8 mouse cellular contexts compared by ENCODE assay signal in genomic region chr17:30575121-30575904, GRCm38 (mm10). TPM values are rescaled to one million over a fixed set of nuclear protein-coding genes. Genes with fewer than 3 reads are reported as not detected.
DNase-seq lines count a peak whose midpoint lies in the region; ATAC-seq and TF ChIP-seq lines count a peak whose summit lies in the region.

No protein-coding gene starts in this region.

- peak overlapping the region; percentile 71 for H3K4me2 ChIP-seq in hindbrain, embryonic 12.5 days (replicated peaks)
- H3K4me2 ChIP-seq in limb, embryonic 15.5 days = peak overlapping the region; percentile 66

- no peak for TF ChIP-seq CTCF in MEL (IDR thresholded peaks at IDR 0.05 in 2 of 3, conservative IDR thresholded peaks at IDR 0.05 in 1 of 3; ENCODE audit: control insufficient read depth in 1 of 3, insufficient read depth in 1 of 3, low read depth in 2 of 3, low read length in 3 of 3, poor library complexity in 1 of 3, severe bottlenecking in 1 of 3)

- H3K4me1 ChIP-seq in MEL (ENCODE audit: control insufficient read depth in 1 of 2, insufficient read depth in 2 of 2, low read length in 2 of 2) = peaks cover 6 to 15% of the 10 kb centered on the region in 2 experiments
- H3K4me1 ChIP-seq in embryonic facial prominence, embryonic 10.5 days = peaks cover 33% of the 10 kb centered on the region
- H3K4me1 ChIP-seq in hindbrain, embryonic 12.5 days = peaks cover 22% of the 10 kb centered on the region
- H3K4me1 ChIP-seq in limb, embryonic 15.5 days = peaks cover 21% of the 10 kb centered on the region

- TF ChIP-seq EP300 in MEL (IDR thresholded peaks at IDR 0.05; ENCODE audit: low read depth in 1 of 2, low read length in 2 of 2) = no peak; a peak in 1 of 4 replicates

- no peak; the same call in 1 of the 2 replicates for ATAC-seq in hindbrain, embryonic 12.5 days (ENCODE audit: low FRiP score)
- ATAC-seq in limb, embryonic 15.5 days (ENCODE audit: insufficient number of reproducible peaks, low FRiP score, low TSS enrichment, low read depth) = no peak; the same call in 1 of the 2 replicates
- ATAC-seq in neutrophil, adult 5-6 weeks (ENCODE audit: extremely low read depth, insufficient number of reproducible peaks, low FRiP score, poor library complexity, severe bottlenecking) = 0 out of 2 replicates have a peak, but pooled peaks have one; percentile 10

- DNase-seq in layer of hippocampus, adult 11-12 months (ENCODE audit: low spot score) = peak; percentile 59
- no peak for DNase-seq in layer of hippocampus, adult 9-10 months (ENCODE audit: low spot score)
- DNase-seq in MEL (ENCODE audit: low read depth, low spot score) = peak; percentile 83
- no peak for DNase-seq in embryonic facial prominence, embryonic 10.5 days (ENCODE audit: low spot score)
- DNase-seq in adrenal gland, postnatal 10 days = no peak

- H3K27ac ChIP-seq in MEL (ENCODE audit: control insufficient read depth, low read depth, low read length) = peak overlapping the region; percentile 67
- H3K27ac ChIP-seq in embryonic facial prominence, embryonic 10.5 days (replicated peaks) = peak overlapping the region; percentile 92
- H3K27ac ChIP-seq in hindbrain, embryonic 12.5 days = peak overlapping the region; percentile 88
- H3K27ac ChIP-seq in limb, embryonic 15.5 days = peak overlapping the region; percentile 92

- WGBS in embryonic facial prominence, embryonic 10.5 days = 9% methylated on average over 35 of the region's 35 CpGs
- WGBS in hindbrain, embryonic 12.5 days = 8% methylated on average over 35 of the region's 35 CpGs
- WGBS in limb, embryonic 15.5 days = 7% methylated on average over 35 of the region's 35 CpGs

- peaks cover 32% of the 10 kb centered on the region for H3K79me2 ChIP-seq in MEL (ENCODE audit: control insufficient read depth, insufficient read depth, low read length, poor library complexity)

- H3K9me3 ChIP-seq in MEL (replicated peaks; ENCODE audit: insufficient read depth, low read length) = no peaks in the 10 kb centered on the region
- no peaks in the 10 kb centered on the region for H3K9me3 ChIP-seq in embryonic facial prominence, embryonic 10.5 days
- H3K9me3 ChIP-seq in hindbrain, embryonic 12.5 days (replicated peaks) = no peaks in the 10 kb centered on the region
- no peaks in the 10 kb centered on the region for H3K9me3 ChIP-seq in limb, embryonic 15.5 days

- no peak for TF ChIP-seq POLR2A in MEL (IDR thresholded peaks at IDR 0.05; ENCODE audit: control insufficient read depth in 1 of 2, insufficient read depth in 1 of 2, low read depth in 1 of 2, low read length in 2 of 2, poor library complexity in 1 of 2)

- H3K27me3 ChIP-seq in MEL (ENCODE audit: control insufficient read depth in 1 of 2, insufficient read depth in 2 of 2, low read length in 2 of 2) = no peaks in the 10 kb centered on the region
- H3K27me3 ChIP-seq in embryonic facial prominence, embryonic 10.5 days (replicated peaks; ENCODE audit: low read depth, poor library complexity, severe bottlenecking) = no peaks in the 10 kb centered on the region
- H3K27me3 ChIP-seq in hindbrain, embryonic 12.5 days = no peaks in the 10 kb centered on the region
- no peaks in the 10 kb centered on the region for H3K27me3 ChIP-seq in limb, embryonic 15.5 days

- TF ChIP-seq RAD21 in MEL (IDR thresholded peaks at IDR 0.05; ENCODE audit: low read depth, low read length) = no peak

- H3K4me3 ChIP-seq in MEL (ENCODE audit: control insufficient read depth in 1 of 2, insufficient read depth in 1 of 2, low read depth in 2 of 2, low read length in 2 of 2) = peak overlapping the region; percentile 79 to 97
- H3K4me3 ChIP-seq in embryonic facial prominence, embryonic 10.5 days = peak overlapping the region; percentile 79
- peak overlapping the region; percentile 68 for H3K4me3 ChIP-seq in hindbrain, embryonic 12.5 days
- H3K4me3 ChIP-seq in limb, embryonic 15.5 days = peak overlapping the region; percentile 80

- H3K9ac ChIP-seq in MEL (ENCODE audit: control insufficient read depth, low read depth, low read length, poor library complexity, severe bottlenecking) = peak overlapping the region; percentile 80
- peak overlapping the region; percentile 84 for H3K9ac ChIP-seq in hindbrain, embryonic 12.5 days
- peak overlapping the region; percentile 55 for H3K9ac ChIP-seq in limb, embryonic 15.5 days

- peaks cover 0 to 17% of the 10 kb centered on the region in 2 experiments; a peak in 2 of 4 replicates for H3K36me3 ChIP-seq in MEL (ENCODE audit: control insufficient read depth in 1 of 2, insufficient read depth in 2 of 2, low read length in 2 of 2)
- no peaks in the 10 kb centered on the region for H3K36me3 ChIP-seq in embryonic facial prominence, embryonic 10.5 days (replicated peaks)
- H3K36me3 ChIP-seq in hindbrain, embryonic 12.5 days = no peaks in the 10 kb centered on the region
- H3K36me3 ChIP-seq in limb, embryonic 15.5 days = no peaks in the 10 kb centered on the region

TF ChIP-seq in MEL, 35 proteins besides CTCF, POLR2A, EP300 and RAD21 (continues in another document):
- no peak for TF ChIP-seq GABPA (IDR thresholded peaks at IDR 0.05; ENCODE audit: low read depth, low read length)
- TF ChIP-seq MXI1 (IDR thresholded peaks at IDR 0.05; ENCODE audit: low read depth, low read length) = peak; percentile 91
- TF ChIP-seq E2F4 (IDR thresholded peaks at IDR 0.05; ENCODE audit: borderline replicate concordance, low read depth, low read length) = no peak
- TF ChIP-seq TCF12 (IDR thresholded peaks at IDR 0.05; ENCODE audit: low read depth, low read length) = peak; percentile 31; the same call in 1 of the 2 replicates
- no peak; the same call in 1 of the 2 replicates for TF ChIP-seq MAZ (IDR thresholded peaks at IDR 0.05; ENCODE audit: low read depth, low read length)
- TF ChIP-seq MEF2A (IDR thresholded peaks at IDR 0.05; ENCODE audit: extremely low read depth, insufficient replicate concordance, low read depth, low read length, poor library complexity, severe bottlenecking) = no peak
- 0 out of 2 replicates have a peak, but pooled peaks have one; percentile 6 for TF ChIP-seq RCOR1 (IDR thresholded peaks at IDR 0.05; ENCODE audit: low read depth, low read length)
- TF ChIP-seq NRF1 (IDR thresholded peaks at IDR 0.05; ENCODE audit: insufficient read depth, low read depth, low read length, poor library complexity, severe bottlenecking) = 0 out of 2 replicates have a peak, but pooled peaks have one; percentile 5
- no peak for TF ChIP-seq POLR2AphosphoS2 (IDR thresholded peaks at IDR 0.05; ENCODE audit: low read length)
- peak; percentile 95 for TF ChIP-seq MYC (IDR thresholded peaks at IDR 0.05; ENCODE audit: low read depth, low read length)
- no peak for TF ChIP-seq JUND (IDR thresholded peaks at IDR 0.05; ENCODE audit: low read depth, low read length)
- no peak for TF ChIP-seq SMC3 (IDR thresholded peaks at IDR 0.05; ENCODE audit: low read depth, low read length)
- peak in 1 of 2 experiments; percentile 23; a peak in 1 of 4 replicates for TF ChIP-seq USF2 (IDR thresholded peaks at IDR 0.05; ENCODE audit: borderline replicate concordance in 1 of 2, insufficient read depth in 1 of 2, low read depth in 1 of 2, low read length in 2 of 2)
- TF ChIP-seq CHD1 (IDR thresholded peaks at IDR 0.05; ENCODE audit: low read depth, low read length) = peak; percentile 89; the same call in 1 of the 2 replicates
- TF ChIP-seq KAT2A (conservative IDR thresholded peaks at IDR 0.05; ENCODE audit: low read depth, low read length) = no peak
- no peak for TF ChIP-seq ZKSCAN1 (IDR thresholded peaks at IDR 0.05; ENCODE audit: low read depth, low read length)
- TF ChIP-seq HCFC1 (IDR thresholded peaks at IDR 0.05; ENCODE audit: low read depth, low read length) = no peak; the same call in 1 of the 2 replicates
- no peak for TF ChIP-seq ZC3H11A (IDR thresholded peaks at IDR 0.05; ENCODE audit: low read depth, low read length)
- no peak for TF ChIP-seq ZMIZ1 (IDR thresholded peaks at IDR 0.05; ENCODE audit: low read depth, low read length)
- no peak for TF ChIP-seq POLR2AphosphoS5 (IDR thresholded peaks at IDR 0.05; ENCODE audit: borderline replicate concordance, low read depth, low read length)
- TF ChIP-seq MAFK (IDR thresholded peaks at IDR 0.05; ENCODE audit: borderline replicate concordance, low read depth, low read length) = no peak

RNA-seq across cellular contexts. Expression of gene Btbd9, which starts 1.0 kb away (rescaled TPM):
- total RNA-seq in MEL (2012; rRNA removed) = 24.7 and 28.8 TPM in 2 replicates
- polyA plus RNA-seq in MEL (2012; ENCODE audit: insufficient read depth in 1 of 2, insufficient read length in 2 of 2, low read depth in 1 of 2, low replicate concordance in 2 of 2, missing spikeins in 1 of 2) = 10 to 100 TPM in 1 of 2 experiments, not detected in 1; 33.8 TPM
- 57.2 and 58.1 TPM in 2 replicates for polyA plus RNA-seq in embryonic facial prominence, embryonic 10.5 days (2016; fragmentation: Nextera tagmentation; extraction: Ambion mirVana)
- 100 and 106 TPM in 2 replicates for polyA plus RNA-seq in hindbrain, embryonic 12.5 days (2016; fragmentation: Nextera tagmentation; extraction: Ambion mirVana)
- 54.5 and 55.0 TPM in 2 replicates for polyA plus RNA-seq in limb, embryonic 15.5 days (2015; fragmentation: Nextera tagmentation; extraction: Ambion mirVana)
- total RNA-seq in neutrophil, adult 5-6 weeks (2017) = 35.9 and 37.0 TPM in 2 replicates
- total RNA-seq in adrenal gland, postnatal 10 days (2021) = 10 to 100 TPM; 25.3 to 34.6 TPM

RNA-seq across cellular contexts. Expression of gene Dnah8, which starts 48.8 kb away (rescaled TPM):
- 12.3 and 15.4 TPM in 2 replicates for total RNA-seq in MEL (2012; rRNA removed)
- polyA plus RNA-seq in MEL (2012; ENCODE audit: insufficient read depth in 1 of 2, insufficient read length in 2 of 2, low read depth in 1 of 2, low replicate concordance in 2 of 2, missing spikeins in 1 of 2) = 100 to 1,000 TPM in 1 of 2 experiments, 10 to 100 TPM in 1; 19.5 to 143 TPM
- polyA plus RNA-seq in embryonic facial prominence, embryonic 10.5 days (2016; fragmentation: Nextera tagmentation; extraction: Ambion mirVana) = 0.87 and 0.88 TPM in 2 replicates
- polyA plus RNA-seq in hindbrain, embryonic 12.5 days (2016; fragmentation: Nextera tagmentation; extraction: Ambion mirVana) = 0.64 and 0.97 TPM in 2 replicates
- polyA plus RNA-seq in limb, embryonic 15.5 days (2015; fragmentation: Nextera tagmentation; extraction: Ambion mirVana) = 1.3 and 1.4 TPM in 2 replicates
- total RNA-seq in neutrophil, adult 5-6 weeks (2017) = 19.5 and 21.6 TPM in 2 replicates
- total RNA-seq in adrenal gland, postnatal 10 days (2021) = 1 to 10 TPM; 1.4 to 2.4 TPM

RNA-seq across cellular contexts. Expression of gene Glo1, which starts 51.4 kb away (rescaled TPM):
- 258 and 260 TPM in 2 replicates for total RNA-seq in MEL (2012; rRNA removed)
- 100 to 1,000 TPM in 1 of 2 experiments, 10 to 100 TPM in 1; 58.5 to 288 TPM for polyA plus RNA-seq in MEL (2012; ENCODE audit: insufficient read depth in 1 of 2, insufficient read length in 2 of 2, low read depth in 1 of 2, low replicate concordance in 2 of 2, missing spikeins in 1 of 2)
- 210 and 216 TPM in 2 replicates for polyA plus RNA-seq in embryonic facial prominence, embryonic 10.5 days (2016; fragmentation: Nextera tagmentation; extraction: Ambion mirVana)
- polyA plus RNA-seq in hindbrain, embryonic 12.5 days (2016; fragmentation: Nextera tagmentation; extraction: Ambion mirVana) = 186 and 189 TPM in 2 replicates
- polyA plus RNA-seq in limb, embryonic 15.5 days (2015; fragmentation: Nextera tagmentation; extraction: Ambion mirVana) = 186 TPM in 2 replicates
- total RNA-seq in neutrophil, adult 5-6 weeks (2017) = 25.4 and 32.2 TPM in 2 replicates
- 100 to 1,000 TPM; 123 to 131 TPM for total RNA-seq in adrenal gland, postnatal 10 days (2021)

Comparison
In these comparisons a context has a peak if more than half of its experiments do, and no peak if none do; other contexts are left out.
1. DNase-seq: peak in layer of hippocampus, adult 11-12 months (single experiment) and MEL (single experiment); none in layer of hippocampus, adult 9-10 months (single experiment), embryonic facial prominence, embryonic 10.5 days (single experiment) and adrenal gland, postnatal 10 days (single experiment).
2. Peak in every context shown above with its lines, with median percentiles within 50 percentile points of each other: H3K27ac ChIP-seq, H3K4me3 ChIP-seq and H3K9ac ChIP-seq.